Mouse (Mus musculus) neutrophil, adult 5-6 weeks (primary cell): ENCODE results near the gene Cldn10. TPM values are rescaled to one million over a fixed set of nuclear protein-coding genes. Genes with fewer than 3 reads are reported as not detected.

Experiments used
- ATAC-seq: fragments of 151-379, 151-347 bp; 2 replicates; pipeline ENCODE4 v1.8.0; 2017; ENCODE audit warnings: mild to moderate bottlenecking, moderate TSS enrichment; ENCODE audit not compliant: insufficient number of reproducible peaks, poor library complexity, low FRiP score, severe bottlenecking; ENCODE audit errors: extremely low read depth
- total RNA-seq: library from RNA; stranded (forward); fragments of 200-1000 nt; gene quantifications from 2 replicates; pipeline ENCODE4 v1.2.3, GENCODE M21; 2017

The Cldn10 gene
- total RNA-seq, 1 experiment from 2014 or later = 1.7 TPM

GRCm38 (mm10) chr14:118851496-118852107 lies 63.9 kb downstream of the Cldn10 start:
- no peak for ATAC-seq

GRCm38 (mm10) chr14:118854371-118855114 lies 66.8 kb downstream of the Cldn10 start:
- peak; percentile 86 for ATAC-seq

DNA sequence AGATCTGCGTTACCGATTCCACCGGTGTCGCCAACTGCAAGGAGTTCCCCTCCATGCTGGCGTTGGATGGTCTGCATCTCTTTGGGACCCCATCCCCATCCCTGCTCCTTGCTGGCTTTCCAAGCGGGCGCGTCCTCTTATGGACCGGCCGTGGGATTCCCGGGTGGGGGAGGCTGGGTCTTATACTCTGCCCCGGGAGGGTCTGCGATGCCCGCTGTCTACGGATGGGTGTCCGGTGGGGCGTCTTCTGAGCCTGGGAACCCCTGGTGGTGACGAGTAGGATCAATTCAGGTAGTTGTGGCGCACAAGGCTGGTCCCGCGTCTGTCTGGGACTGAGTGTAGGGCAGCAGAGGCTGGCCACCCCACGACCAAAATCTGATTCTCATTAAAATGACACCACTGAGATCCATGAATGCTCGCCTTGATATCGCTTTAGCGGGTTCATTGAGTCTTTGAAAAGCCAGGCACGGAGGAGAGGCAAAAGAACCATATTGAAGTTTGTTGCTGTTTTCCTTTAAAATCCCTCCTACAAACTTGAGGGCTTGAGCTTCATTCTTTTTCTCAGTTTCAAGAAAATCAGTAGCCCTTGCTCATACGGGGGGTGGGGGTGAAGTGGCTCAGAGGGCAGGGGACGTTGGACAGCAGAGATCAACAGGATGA lies 67.6 kb downstream of the Cldn10 start:
- ATAC-seq = peak; percentile 45; the same call in 1 of the 2 replicates

DNA sequence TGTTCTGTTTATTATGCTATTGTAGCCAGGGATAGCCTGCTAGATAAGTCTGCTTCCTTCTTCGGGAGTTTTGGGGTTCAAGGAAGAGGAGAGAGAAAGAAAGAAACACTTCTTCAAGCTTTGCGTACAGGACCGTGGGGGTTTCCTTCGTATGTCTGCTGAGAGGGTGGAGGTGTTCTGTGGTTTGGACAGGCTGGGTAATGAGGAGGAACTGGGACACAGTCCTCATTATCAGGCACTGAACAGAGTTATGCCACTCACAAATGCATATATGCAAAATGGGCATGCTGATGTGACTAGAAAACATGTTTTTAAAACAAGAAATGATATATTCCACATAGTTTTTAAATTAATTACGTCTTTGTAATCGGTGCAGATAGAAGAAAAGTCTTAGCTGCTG lies 68.9 kb downstream of the Cldn10 start:
- ATAC-seq = no peak

GRCm38 (mm10) chr14:118858318-118858717 lies 70.6 kb downstream of the Cldn10 start:
- no peak for ATAC-seq

DNA sequence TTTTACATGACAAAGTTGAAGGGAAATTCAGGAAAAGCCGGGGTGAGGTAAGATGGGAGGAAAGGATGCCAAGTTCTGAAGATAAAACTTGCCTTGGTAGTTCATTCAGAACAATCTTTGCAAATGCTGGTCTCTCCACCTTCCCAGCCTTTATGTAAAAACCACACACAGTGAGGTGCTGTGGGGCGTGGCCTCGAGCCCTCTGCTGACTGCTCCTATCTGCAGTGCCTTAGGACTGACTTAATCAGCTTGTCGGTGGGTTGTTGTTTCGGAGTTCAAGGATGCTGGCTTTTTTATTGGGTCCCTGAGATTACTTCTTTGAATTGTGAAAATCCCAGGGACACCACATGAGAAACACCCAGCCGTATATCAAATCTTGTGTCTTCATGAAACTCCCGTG lies 74.5 kb downstream of the Cldn10 start:
- no peak for ATAC-seq

- no peak for ATAC-seq
These were observed 77.2 kb downstream of the Cldn10 start for GRCm38 (mm10) chr14:118864905-118865304.

- ATAC-seq = no peak
These were observed 78.5 kb downstream of the Cldn10 start for GRCm38 (mm10) chr14:118866014-118866811.

GRCm38 (mm10) chr14:118867366-118867765 lies 79.7 kb downstream of the Cldn10 start:
- no peak for ATAC-seq

DNA sequence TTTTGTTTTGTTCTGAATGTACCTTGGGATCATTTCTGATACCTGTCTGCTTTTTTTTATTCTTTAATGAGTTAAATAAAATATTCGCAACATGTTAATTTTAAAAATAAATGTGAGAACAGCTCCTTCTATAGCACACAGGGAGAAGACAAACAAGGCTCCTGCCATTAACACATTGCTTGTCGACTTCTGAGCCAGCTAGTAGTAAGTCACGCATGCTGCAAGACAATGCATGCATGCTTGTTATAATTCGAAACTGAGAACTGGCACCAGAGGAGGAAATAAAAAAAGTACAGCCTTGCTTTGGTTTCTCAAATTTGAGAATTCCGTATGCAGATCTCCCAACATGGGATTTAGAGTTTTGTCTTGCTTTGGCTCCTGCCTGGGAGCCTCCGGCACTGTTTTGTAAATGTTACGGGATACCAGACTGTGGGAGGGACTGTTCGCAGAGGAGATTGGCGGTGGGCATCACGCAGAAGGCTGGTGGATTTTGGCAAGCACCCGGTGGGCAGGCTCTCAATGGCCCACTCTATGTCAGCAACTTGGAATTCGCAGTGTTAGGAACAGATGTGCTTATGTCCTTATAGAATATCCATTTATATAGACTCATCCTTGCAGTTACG lies 80.5 kb downstream of the Cldn10 start:
- no peak for ATAC-seq

GRCm38 (mm10) chr14:118869712-118870111 lies 82.0 kb downstream of the Cldn10 start:
- no peak for ATAC-seq

GRCm38 (mm10) chr14:118874126-118874525 lies 86.4 kb downstream of the Cldn10 start:
- ATAC-seq = no peak

DNA sequence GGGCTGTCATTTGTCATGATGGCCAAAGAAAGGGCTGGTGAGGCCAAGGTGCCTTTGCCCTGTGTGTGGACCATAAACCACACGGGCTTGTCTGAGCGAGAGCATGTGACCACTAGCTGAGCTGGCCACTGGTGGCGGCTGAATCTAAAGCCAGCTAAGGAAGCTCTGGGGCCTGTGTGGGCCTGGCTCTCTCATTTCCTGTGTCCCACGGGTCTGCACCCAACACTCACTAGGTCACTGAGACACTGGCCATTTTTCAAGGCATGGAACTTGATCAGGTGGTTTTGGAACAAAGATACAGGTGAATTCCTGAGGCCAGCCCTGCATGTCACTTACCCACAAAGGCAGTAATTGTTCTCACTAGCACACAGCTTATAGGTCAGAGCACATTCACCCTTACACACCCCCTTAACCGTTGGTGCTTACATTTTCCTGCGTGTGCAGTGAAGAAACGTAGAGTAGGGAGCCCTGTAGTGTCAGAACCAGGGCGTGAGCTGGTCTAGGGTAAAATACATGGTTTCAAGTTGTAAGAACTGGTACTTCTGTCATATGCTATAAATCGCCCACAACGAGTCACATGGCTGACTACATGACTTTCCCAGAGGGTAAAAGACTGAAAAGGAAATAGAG lies 87.2 kb downstream of the Cldn10 start:
- ATAC-seq = no peak

DNA sequence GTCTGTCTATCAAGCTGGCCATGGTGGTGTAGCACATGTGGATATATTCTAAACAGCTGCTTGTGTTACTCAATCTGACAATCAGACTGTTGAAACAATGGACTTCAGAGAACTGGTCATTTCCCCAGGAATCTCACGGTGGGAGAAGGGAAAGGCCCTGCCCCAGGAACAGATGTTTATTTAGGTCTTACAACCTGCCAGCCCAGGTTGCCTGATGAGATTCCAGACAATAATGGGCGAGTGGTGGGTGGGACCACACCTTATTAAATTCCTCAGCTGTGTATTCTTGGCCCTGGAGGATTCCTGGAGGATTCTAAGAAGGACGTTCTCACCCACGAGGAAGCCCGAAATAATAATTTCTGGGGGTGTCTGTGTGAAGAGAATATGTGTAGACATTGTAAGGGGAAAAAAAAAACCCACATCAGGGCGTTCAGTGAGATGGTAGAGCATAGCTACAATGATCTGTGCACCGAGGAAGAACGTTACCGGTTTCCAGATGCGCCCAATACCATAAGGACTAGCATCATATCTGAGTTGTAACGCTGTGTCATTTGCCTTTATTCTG lies 90.7 kb downstream of the Cldn10 start:
- ATAC-seq = no peak

GRCm38 (mm10) chr14:118880696-118881095 lies 93.0 kb downstream of the Cldn10 start:
- no peak for ATAC-seq

- ATAC-seq = no peak
These were observed 95.9 kb downstream of the Cldn10 start for GRCm38 (mm10) chr14:118883344-118884249.

DNA sequence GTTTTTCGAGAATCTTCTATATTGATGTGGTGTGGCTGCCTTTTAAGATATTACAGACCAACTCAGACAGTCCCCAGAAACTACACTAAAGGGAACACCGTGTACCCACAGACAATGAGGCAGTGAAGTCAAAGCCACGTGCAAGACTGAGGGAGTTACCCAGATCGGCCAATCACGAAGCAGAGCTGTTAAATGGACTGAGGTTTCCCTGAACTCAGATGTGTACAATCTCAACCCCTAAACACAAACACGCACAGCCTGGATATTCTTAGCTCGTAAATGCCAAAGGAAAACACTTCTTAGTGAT lies 96.5 kb downstream of the Cldn10 start:
- no peak for ATAC-seq
